Mouse (Mus musculus): ENCODE measurements around the gene Angptl2.

DNA sequence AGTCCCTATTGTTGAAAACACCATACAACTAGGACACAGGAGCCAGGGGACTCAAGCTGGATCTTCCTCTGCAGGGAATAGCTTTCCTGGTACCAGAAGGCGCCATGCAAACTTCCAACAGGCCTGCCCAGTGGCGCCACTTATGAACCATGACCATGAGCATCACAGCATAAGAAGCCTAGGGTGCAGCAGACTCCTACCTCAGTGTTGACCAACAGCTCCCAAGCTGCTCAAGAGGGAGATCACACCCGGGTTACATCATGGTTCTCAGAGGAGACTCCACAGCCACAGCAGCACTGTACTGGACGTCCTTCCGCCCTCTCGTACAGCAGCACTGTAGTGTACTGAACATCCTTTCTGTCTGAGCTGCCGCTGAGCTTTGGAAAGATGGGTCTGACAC lies 32.5 kb upstream of the Angptl2 start:
- TF ChIP-seq CTCF (IDR thresholded peaks at IDR 0.05; ENCODE audit: borderline replicate concordance, insufficient read depth, low read length) (no peak), POLR2A (IDR thresholded peaks at IDR 0.05; ENCODE audit: low read depth, low read length) (no peak)

Measured in embryonic fibroblast, embryonic 13.5 days (primary cell).